Mouse (Mus musculus): ENCODE measurements around the gene Slc30a1.

DNA sequence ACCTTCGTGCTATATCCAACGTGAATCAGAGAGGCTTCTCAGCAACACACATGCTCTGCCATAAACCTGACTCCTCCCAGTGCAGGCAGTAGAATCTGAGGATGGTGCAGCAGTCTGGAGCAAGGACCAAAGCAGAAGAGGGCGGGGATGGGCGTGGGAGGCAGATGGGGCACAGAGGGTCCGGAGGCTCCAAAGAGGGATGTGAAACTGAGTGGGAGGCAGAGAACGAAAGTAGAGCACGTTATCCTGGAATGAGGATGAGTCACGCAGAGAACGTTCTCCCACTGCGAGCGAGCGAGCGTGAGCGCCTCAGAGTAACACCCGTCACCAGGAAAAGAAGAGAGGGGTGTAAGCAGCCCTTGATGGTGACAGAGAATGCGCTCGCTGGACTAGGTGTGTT lies 12.2 kb upstream of the Slc30a1 start:
- TF ChIP-seq CTCF (IDR thresholded peaks at IDR 0.05; ENCODE audit: control insufficient read depth, insufficient read depth, insufficient read length) (no peak), MYOG (IDR thresholded peaks at IDR 0.05; ENCODE audit: control insufficient read depth, extremely low read depth, insufficient read length) (no peak)
